Mouse (Mus musculus) large intestine, adult 2 months (tissue): ENCODE measurements around the gene Dpp4. TPM values are rescaled to one million over a fixed set of nuclear protein-coding genes. Genes with fewer than 3 reads are reported as not detected.

Experiments used
- DNase-seq: peaks from one replicate; pipeline ENCODE4 v3.0.0-alpha.2; 2012; ENCODE audit warnings: low read depth, low spot score
- WGBS: fragments of 180-500 bp; shearing (Covaris S2); methylation state at CpG from one replicate; pipeline ENCODE4 v1.1.7; 2018; 5-methylcytosine and 5-hydroxymethylcytosine counted together
- polyA plus RNA-seq: library from polyadenylated mRNA; depleted of rRNA; stranded (reverse); fragments of >200 nt; gene quantifications from 2 replicates; pipeline ENCODE4 v1.2.3, GENCODE M21; 2012; rRNA removed

Gene Dpp4
- polyA plus RNA-seq: 77.3 and 151 TPM in 2 replicates

- DNase-seq: no peak
- WGBS: 40% methylated on average over 13 of the region's 13 CpGs
Observed at GRCm38 (mm10) chr2:62412081-62412821, at the start of gene Dpp4. TSS of gene Dpp4 (minus strand) at chr2:62412231.

- no peak for DNase-seq
Observed at GRCm38 (mm10) chr2:62460815-62461450, 48.9 kb upstream of the Dpp4 start.

GRCm38 (mm10) chr2:62460231-62460710 lies 48.2 kb upstream of the Dpp4 start:
- 58% methylated on average over 7 of the region's 7 CpGs for WGBS
- no peak for DNase-seq

More at GRCm38 (mm10) chr2:62460815-62461450, 48.9 kb upstream of the Dpp4 start:
- 69% methylated on average over 12 of the region's 12 CpGs for WGBS

- WGBS: 39% methylated on average over 18 of the region's 18 CpGs
- no peak for DNase-seq
Observed at GRCm38 (mm10) chr2:62459241-62460174, 47.5 kb upstream of the Dpp4 start.

GRCm38 (mm10) chr2:62458070-62458469 lies 46.0 kb upstream of the Dpp4 start:
- 34% methylated on average over 9 of the region's 9 CpGs for WGBS
- DNase-seq: no peak

GRCm38 (mm10) chr2:62454991-62455390 lies 43.0 kb upstream of the Dpp4 start:
- 79% methylated on average over 11 of the region's 11 CpGs for WGBS
- DNase-seq: no peak

- no peak for DNase-seq
- WGBS: 86% methylated on average over 6 of the region's 6 CpGs
Observed at GRCm38 (mm10) chr2:62454033-62454432, 42.0 kb upstream of the Dpp4 start.

GRCm38 (mm10) chr2:62450364-62450763 lies 38.3 kb upstream of the Dpp4 start:
- 77% methylated on average over 6 of the region's 6 CpGs for WGBS
- no peak for DNase-seq

GRCm38 (mm10) chr2:62449692-62450346 lies 37.8 kb upstream of the Dpp4 start:
- WGBS: 54% methylated on average over 5 of the region's 5 CpGs
- DNase-seq: no peak

GRCm38 (mm10) chr2:62440802-62441544 lies 28.9 kb upstream of the Dpp4 start:
- 54% methylated on average over 13 of the region's 13 CpGs for WGBS
- no peak for DNase-seq

- 65% methylated on average over 4 of the region's 4 CpGs for WGBS
- DNase-seq: no peak
Observed at GRCm38 (mm10) chr2:62440083-62440482, 28.1 kb upstream of the Dpp4 start.

- DNase-seq: no peak
- WGBS: 85% methylated on average over 8 of the region's 8 CpGs
Observed at GRCm38 (mm10) chr2:62431245-62431795, 19.3 kb upstream of the Dpp4 start.

- DNase-seq: no peak
- WGBS: 77% methylated on average over 3 of the region's 3 CpGs
Observed at GRCm38 (mm10) chr2:62425941-62426340, 13.9 kb upstream of the Dpp4 start.

GRCm38 (mm10) chr2:62423343-62423776 lies 11.3 kb upstream of the Dpp4 start:
- 49% methylated on average over 4 of the region's 4 CpGs for WGBS
- DNase-seq: no peak

- 82% methylated on average over 6 of the region's 6 CpGs for WGBS
- no peak for DNase-seq
Observed at GRCm38 (mm10) chr2:62422515-62423342, 10.7 kb upstream of the Dpp4 start.

GRCm38 (mm10) chr2:62421229-62421628 lies 9.2 kb upstream of the Dpp4 start:
- WGBS: 97% methylated on average over 4 of the region's 4 CpGs

GRCm38 (mm10) chr2:62420045-62420444 lies 8.0 kb upstream of the Dpp4 start:
- 30% methylated on average over 3 of the region's 3 CpGs for WGBS
- DNase-seq: no peak

More at GRCm38 (mm10) chr2:62421229-62421628, 9.2 kb upstream of the Dpp4 start:
- no peak for DNase-seq

- no peak for DNase-seq
- WGBS: 46% methylated on average over 1 of the region's 1 CpGs
Observed at GRCm38 (mm10) chr2:62417233-62417632, 5.2 kb upstream of the Dpp4 start.
